Mouse (Mus musculus): Measurements from ENCODE around the gene Epb41l3.

The Epb41l3 gene

DNA sequence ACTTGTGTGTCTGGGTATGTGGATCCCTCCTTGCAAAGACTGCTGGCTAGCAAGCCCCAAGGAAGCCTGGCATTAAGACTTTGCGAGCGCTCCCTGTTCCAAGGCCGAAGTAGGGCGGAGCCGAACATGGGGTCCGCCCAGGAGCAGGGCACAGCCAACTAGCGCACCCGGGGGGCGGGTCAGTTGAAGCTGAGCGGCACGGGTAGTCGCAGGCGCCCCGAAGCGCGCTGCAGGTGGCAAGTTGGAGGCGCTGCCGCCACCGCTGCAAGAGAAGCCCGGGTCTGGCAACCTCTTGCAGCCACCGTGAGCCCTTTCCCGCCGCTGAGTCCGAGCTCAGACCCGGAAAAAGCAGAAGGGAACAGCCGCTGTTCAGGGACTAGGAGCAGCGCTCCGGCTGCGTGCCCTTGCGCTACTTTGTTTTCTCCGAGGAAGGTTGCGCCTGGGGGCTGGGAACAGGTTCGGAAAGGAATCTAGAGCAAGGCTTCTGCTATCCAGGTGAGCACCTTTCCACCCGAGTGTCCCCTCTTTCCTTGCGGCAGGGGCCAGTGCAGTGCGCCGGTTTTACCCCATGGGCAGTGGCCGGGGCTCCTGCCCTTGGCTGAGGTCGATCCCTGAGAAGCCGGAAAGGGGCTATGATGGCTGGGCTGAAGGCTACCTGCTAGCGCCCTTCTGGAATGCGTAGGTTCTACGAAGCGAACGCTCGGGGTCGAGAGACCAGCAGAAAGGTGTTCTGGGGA, at the start of gene Epb41l3:
Gene Epb41l3 (plus strand): TSS at position 183 of the 737 bp plus-strand sequence.
- DNase-seq = peak; percentile 93

DNA sequence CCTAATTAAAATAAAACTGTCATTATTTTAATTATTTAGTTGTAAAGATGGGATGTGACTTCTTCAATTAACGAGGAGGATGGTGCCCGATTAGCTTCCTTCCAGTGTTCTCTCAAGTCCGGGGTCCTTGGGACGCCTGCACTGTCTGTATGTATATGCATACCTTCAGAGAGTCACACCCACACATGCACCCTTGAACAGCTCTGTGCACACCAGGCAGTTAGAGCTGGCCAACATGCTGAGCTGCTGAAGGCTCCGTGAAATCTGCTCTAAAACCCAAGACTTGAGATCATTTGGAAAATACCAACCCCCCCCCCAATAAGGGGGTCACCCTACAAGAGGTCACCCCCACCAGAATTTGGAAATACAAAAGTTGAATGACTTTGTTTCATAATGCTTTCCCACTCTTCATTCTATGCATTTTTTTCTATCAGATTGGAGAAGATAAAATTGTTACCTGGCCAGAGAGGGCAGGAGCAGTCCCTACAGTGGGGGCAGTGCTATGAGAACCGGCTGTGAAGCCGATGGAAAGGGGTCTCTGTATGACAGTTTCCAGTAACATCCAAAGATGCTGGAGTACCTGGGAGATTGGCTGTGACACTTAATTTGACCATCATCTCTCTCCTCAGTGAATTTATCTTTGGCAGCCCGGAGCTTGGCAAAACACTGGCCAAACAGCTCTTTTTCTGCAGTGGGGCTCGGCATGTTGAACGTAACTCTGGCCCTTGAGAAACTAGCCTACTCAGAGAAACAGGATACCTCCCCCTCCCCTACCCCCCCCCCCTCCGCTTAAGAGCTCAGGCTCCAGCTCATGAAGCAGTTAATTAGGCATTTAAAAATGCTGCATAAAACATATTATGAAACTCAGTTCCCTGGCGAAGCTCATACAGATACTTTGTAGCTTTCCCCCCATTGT, 36.5 kb upstream of the Epb41l3 start:
- no peak for DNase-seq

DNA sequence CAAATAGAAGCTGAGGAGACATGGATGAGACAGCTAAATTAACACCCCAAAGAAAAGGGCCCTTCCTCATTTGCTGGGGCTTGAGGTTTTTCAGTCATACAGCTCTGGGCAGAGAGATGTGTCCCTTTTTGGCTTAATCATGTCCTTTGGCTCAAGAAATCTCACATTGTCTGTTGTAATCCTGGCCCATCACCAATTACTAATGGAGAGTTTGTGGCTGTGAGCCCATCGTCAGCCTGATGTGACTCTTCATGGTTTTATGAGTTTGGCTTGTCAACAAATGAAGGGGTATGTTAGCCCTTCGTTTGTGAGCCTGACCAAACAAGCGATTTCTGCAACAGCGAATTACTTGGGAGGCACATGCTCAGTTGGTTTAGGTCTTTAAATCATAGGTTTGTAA, 34.0 kb upstream of the Epb41l3 start:
- DNase-seq = no peak

DNA sequence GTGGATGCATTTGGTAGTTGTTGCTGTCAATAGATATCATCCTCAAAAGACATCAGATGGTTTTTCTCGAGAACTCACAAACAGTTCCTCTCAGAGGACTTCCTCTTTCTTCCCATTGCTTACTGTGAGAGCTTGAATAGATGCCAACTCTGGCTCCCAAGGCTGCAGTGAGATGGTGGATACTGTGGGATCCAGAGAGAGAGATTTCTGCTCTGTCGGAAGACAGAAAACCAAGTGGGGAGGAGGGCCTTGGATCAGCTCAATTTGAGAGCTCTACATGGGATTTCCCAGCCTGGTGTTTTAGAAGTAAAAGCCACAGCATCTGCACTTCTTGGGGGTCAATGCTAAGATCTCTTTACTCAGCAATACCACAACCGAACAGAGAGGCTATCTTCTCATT, 26.7 kb upstream of the Epb41l3 start:
- DNase-seq = no peak

DNA sequence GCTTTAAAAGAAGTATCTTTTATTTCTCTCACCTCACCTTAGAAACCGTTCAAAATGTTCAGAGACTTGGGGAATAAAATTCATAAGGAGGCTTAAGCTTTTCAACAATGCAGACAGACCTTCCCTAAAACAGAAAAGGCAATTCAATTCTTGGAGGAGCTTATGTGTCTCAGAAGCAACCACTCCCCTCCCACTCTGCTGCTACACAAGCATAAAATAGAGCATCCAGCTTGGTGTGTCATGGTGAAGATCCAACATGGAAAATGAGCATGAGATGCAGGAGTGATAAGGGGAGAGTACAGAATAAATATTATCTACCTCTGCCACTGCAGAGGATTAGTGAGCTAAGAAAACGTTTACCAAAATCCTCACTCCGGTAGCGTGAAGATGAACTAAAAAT, 21.5 kb upstream of the Epb41l3 start:
- no peak for DNase-seq

DNA sequence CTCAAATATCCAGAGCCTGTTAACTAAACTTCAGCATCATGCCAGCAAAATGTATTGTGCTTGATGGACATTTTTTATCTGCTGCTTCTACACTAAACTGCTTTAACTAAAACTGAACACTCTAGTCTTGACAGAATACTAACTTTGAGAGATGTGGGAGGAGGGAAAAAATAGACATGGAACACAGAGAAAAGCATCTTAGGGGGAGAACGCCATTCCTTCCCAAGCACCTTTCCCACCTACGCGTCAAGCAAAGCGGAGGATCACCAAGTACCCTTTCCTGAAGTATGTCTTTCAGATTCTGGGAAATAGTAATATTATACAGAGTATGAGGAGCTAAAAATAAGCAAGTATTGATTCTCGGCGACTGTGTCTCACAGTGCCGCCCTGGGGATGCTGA, 15.7 kb upstream of the Epb41l3 start:
- no peak for DNase-seq

DNA sequence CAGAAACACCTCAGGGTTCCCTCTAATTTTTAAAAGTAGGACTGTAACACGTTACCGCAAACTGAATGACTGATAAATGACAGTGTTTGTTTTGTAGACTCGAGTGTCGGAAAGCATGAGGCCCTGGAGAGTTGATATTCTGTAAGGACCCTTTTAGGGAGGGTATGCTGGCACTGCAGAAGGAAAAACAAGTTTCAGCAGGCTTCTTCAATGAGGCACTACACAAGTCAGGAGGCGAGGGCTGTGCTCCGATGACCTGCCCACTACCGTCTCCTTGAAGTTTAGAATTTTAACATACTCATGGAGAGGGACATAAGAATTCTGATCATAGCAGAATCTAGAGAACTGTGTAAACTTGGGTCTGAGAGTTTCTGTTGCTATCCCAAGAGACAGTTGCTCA, 15.1 kb upstream of the Epb41l3 start:
- DNase-seq = no peak

DNA sequence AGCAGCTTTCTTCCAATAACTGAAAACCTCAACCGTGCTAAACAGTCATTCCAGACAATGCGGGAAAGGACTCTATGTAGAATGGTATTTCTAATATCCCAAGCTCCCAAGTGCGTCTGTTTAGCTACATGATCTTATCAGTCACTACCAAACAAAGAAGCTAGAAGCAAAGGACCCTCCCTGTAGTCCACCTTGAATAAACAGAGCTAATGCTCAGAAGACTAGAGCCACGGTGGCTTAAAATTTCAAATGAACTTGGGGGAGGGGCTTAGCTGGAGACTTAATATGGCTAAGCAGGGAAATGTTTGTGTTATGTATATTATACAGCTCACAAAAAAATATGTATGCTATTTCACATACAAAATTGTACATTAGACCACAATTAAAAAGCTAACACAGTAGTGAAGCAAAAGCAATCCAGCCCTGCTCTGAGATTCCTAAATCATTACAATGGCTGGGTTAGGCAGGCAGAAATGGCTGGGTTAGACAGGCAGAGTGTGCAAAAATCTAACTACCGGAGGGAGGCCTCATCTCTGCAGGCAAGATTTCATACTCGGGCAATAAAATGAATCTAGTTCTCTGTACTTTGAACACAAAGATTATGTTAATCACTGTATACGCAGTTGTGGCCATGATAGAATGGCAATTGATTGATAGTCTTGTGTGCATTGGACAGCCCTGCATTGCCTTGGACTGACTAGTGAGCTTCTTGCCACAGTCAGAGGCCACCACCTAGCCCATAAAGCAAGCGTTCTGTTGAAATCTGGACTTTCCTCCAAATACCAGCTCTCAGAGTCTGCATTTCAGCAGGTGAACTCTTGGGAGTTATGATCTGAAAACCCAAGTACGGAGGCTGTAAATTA, 13.4 kb upstream of the Epb41l3 start:
- no peak for DNase-seq

DNA sequence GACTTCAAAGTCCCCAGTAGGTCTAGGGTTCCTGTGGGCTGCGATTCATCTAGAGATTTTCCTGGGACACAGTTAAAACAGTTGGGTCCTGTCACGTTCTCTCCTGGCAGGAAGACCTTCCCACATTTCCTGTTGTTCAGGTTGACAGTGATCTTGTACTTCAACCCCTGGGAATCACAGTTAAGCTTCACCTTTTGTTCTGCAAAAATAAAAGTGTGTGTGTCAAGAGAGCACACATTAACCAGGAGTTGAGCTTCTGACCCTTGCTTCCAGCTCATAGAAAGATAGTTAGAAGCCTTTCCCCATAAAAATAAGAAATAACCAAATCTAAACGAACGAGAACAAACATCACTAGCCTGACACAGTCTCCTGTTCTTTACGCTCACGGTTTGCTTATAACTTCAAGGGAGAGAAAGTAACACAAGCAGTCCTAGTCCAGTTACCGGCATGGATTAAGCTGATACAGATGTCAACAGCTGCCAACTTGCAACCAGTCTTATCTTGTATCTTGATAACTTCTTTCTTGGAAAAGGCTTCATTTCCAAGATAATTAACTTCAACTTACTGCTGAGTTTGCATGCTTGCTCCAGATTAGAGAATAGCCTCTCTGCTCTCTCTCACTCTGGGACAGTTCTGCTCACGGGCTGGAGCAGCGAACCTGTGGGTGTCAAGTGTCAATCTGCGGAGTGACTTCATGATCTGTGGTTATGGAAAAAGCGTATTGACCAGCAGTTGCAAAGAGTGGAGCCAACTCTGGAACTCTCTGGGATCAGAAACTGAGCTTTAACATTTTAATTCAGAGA, 7.3 kb upstream of the Epb41l3 start:
- no peak for DNase-seq

DNA sequence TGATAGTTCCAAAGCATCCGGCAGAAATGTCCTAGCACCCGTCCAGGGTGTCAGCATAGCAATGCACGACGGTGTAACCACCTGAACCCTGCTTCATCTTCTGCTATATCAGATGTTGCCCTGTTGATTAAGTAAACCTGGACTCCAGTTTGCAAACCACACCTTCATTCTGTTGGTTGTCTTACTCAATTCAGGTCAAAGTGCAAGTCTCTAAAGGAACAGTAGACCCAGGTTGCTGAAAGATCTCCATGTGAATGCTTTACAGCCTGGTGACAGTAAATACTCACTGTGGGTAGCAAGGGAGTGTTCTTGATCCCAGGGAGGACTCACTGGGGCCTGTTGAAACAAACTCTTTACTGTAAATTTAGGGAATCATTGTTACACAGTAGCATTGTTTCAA, 1.4 kb upstream of the Epb41l3 start:
- DNase-seq = peak; percentile 13

DNA sequence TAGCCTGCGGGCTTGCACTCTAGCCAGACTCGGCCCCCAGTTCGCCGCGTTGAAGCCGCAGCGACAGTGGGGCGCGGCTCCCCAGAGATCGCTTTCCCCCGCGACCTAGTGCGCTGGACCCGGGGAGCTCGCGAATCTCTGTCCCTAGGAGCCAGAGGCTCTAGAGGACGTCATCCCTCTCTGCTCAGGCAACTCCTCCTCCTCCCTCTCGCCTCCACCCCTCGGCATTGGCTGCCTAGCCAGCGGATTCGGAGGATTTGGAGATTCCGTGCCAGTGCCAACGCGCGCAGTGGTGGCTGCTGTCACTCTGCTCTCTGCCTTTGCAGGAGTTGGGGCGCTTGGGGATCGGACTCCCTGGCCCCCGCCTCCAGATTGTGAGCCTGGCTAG, 749 bp downstream of the Epb41l3 start:
- DNase-seq = peak; percentile 92

DNA sequence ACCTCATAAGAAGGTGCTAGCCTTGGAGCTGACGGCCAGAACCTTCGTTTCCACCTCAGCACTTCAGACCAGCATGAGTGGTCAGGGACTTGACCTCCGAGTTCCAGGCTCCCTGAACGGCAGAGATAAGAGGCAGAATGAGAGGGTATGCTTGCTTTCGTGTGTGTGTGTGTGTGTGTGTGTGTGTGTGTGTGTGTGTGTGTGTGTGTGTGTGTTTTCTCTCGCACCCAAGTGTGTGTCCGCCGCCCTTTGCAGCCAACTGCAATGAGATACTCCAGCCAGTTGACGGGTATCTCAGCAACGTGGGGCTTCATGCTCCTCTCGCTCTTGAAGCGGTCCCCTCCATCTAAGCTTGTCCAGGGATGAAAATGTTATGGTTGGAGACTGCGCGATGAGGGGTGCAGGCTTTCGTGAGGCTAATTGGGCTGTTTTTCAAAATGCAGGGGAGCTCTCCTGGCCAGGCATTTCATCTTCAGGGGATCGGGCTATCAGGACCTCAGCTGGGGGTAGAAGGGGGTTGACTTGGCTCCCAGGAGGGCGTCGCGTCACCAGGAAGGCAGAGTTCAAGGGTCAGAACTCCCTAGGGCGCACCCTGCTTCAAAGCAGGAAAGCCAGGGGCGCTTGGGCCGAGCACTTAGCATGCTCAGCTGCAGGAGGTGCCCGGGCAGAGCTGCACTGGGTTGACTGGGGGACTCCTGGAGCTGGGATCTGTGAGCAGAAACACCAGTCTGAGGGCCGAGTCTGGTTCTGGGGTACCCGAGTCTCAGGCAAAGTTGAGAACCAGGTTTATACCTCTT, 1.5 kb downstream of the Epb41l3 start:
- peak; percentile 60 for DNase-seq

DNA sequence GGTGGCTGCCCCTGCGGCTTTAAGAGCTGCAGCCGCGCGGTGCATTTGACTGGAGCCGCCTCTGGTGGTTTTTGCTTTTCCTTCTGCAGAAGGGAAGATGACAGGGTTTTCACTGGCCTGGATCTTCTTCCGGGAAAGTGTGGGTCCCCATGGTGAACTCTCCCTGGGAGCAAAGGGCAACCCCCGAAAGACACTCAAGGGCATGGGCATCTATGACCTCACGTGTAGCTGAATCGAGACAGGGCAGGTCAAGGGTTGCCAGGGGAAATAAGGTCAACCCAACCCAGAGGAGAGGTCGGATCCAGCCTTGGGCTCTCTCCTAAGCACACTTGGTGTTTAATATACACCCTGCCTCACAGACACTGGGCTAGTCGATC, 2.0 kb downstream of the Epb41l3 start:
- DNase-seq = no peak

DNA sequence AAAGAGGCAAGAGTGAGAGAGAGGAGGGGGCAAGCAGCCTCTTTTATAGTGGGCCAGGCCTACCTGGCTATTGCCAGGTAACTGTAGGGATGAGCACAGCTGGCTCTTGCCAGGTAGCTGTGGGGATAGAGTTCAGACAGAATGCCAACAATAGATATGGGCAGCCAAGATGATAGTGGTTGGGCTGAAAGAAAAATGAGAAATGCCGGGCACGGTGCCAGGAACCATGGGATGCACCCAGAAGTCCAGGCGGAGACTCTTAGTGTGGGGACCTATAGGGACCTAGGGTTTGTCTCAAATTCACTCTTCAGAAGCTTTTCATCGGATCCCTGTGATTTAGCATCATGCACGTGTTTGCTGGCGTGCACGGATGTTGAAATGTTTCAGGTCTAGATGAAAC, 6.8 kb downstream of the Epb41l3 start:
- peak; percentile 44 for DNase-seq

DNA sequence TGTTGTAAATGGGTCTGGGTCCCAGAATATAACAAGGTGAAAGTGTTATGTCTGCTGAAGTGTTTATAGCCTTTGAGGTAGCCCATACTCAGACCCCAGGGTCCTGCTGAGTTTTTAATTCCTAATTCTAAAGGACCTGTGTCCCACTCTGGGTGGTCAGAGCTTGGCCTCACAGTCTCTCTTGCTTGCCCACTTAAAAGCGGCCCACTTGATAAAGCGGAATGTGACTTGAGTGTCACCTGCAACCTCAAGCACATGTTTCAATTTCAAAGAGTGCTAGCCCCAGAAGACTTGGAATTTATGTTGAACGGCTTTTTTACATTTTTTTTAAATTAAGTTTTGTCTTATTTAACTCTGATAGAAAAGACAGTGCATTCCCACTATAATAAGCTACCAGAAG, 16.1 kb downstream of the Epb41l3 start:
- DNase-seq = no peak

DNA sequence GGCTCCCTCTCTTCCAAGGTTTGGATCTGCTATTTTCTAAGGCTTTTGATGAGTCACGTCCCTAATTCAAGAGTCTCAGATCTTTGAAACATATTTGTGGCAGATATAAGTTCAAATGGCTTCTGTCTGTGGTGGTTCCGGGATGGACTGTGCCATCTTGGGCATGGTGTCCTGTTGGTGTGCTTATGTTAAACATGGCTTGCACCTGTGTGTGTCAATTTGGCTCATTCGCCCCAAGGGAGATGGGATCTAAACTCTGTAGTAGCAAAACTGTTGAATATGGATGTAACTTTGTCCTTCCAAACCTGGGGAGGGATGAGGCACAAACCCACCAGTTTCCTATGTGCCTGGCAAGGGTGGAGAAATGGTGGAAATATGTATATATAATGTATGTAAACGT, 21.6 kb downstream of the Epb41l3 start:
- DNase-seq = no peak

DNA sequence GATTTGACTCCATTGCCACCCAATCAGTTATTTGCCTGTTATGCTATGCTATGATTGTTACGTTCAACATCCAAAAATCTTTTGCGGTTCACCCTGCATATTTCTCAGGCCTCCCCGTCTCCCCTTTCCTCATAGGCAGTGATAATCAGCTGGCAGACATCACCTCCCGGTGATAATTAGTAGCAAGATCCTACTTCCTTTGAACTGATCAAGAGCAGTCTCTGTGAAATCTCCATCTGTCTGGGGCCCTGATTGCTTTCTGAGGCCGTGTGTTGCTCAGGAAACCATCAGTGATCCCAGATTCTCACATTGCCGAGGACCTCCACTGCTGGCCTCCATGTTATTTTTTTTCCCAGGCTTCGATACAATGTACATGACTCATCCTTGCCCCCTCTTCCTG, 22.5 kb downstream of the Epb41l3 start:
- DNase-seq = peak; percentile 68

DNA sequence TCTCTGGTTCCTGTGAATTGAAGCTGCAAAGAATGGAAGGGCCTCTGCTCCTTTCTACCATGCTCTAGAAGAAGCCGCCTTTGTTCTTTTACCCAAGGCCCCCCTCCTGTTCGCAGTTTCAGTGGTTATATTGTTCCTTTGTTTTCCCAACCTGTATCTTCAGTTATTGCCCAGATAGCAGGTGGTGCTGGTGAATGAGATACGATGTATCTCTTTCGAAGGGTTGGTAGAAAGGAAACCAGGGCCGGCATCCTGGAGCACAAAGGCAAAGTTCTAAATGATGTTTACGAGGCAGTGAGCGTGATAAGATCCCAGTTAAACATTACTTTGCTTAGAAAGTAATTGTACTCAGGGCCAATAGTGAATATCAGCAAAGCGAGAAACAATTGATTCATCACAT, 27.8 kb downstream of the Epb41l3 start:
- no peak for DNase-seq

DNA sequence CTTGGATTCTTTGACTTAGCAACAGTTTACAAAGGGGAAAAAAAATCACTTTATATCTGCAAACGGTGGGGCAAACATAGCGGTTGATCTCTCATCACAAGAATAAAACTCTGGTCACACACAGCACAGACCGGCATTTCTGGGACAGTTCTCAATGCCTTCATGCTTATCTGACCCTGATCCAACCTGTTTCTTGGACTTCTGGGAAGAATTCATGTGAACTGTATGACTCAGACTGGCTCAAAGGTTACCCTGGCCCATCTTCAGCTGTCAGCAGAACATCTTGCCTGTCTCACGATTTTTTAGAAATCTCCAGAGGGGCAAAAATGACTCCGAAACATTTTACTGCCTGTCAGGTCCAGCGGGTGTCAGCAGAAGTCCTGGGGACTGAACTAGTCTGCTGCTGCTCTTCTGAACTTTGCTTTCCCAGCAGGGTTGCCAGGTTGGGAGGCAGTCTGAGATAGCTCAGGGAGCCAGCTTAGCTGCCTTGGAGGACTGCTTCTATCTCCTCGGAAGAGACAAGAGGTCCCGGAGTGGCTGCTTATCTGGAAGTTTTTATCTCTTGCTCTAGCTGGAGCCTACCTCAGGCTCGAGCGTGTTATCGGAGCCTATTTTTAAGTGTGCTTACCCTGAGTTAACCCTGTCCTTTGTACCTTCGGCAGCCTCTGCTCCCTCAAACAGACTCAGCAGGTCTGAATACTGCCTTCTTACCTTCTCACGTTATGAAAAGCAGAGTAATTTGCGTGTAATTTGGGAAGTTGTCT, 29.7 kb downstream of the Epb41l3 start:
- no peak for DNase-seq

DNA sequence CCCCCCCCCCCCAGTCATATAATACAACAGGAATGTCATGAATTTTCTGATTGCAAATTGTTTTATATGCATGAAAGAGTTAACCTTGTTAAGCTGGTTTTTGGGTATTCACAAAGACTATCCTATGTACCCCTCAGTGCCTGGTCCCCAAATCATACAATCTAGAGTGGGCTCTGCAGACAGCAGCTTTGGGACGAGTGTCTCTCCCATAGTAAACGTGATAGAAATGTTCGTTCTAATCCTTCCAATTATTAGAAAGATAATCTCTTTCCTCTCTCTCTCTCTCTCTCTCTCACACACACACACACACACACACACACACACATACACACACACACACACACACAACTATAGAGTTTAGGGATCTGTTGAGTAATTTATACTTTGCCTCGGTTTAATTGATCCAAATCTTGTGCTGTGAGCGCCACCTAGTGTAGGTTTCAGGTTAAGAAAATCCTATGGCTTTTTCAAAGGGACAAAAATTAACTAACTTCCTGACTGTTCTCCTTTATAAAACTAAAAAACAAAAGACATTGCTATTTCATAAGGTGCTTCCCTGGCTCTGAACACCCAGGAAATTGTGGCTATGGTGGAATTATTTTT, 30.4 kb downstream of the Epb41l3 start:
- DNase-seq = peak; percentile 78

Measured in cerebellum, adult 9-10 months (tissue).